Mouse (Mus musculus): ENCODE measurements at regions not wholly inside any gene's neighbourhood (a gene's known extent, or its start where the extent isn't known, plus 50 kb on each side); places are given as distances from the start of the nearest gene placed in this dataset.

GRCm38 (mm10) chr9:61297385-61297784 lies 74.8 kb upstream of the Tle3 start:
- intact Hi-C loops (cut with DNase I): no loop called here

DNA sequence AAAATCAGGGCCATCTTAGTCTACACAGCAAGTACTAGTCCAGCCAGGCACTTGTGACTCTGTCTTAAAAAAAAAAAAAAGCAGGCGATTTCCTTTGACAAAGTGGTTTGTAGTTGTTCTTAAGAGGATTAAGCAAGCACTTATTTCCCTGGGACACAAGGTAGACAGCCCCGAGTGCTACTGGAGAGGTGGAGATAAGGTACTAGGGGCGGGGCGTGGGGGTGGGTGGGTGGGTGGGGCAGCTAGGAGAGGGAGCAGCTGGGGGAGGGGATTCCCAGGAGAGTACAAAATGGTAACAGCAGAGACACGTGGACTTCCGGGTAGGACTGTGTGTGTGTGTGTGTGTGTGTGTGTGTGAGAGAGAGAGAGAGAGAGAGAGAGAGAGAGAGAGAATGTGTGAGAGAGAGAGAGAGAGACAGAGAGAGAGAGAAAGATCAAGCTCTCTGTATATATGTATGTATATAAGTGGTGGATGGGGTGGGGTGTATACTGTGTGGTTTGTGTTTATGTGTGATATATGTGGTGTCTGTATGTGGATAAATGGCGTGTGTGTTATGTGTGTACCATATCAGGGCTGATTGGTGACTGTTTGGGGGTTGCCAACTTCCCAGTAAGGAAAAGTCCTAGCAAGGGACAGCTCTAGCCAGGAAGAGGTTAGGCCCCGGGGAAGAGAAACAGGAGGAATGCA lies 72.1 kb upstream of the Tle3 start:
- intact Hi-C loops (cut with DNase I): no loop called here
- no peak for DNase-seq (ENCODE audit: low spot score)

More at GRCm38 (mm10) chr9:61297385-61297784, 74.8 kb upstream of the Tle3 start:
- DNase-seq (ENCODE audit: low spot score): no peak

- no peak for DNase-seq (ENCODE audit: low spot score)
- intact Hi-C loops (cut with DNase I): no loop called here
These were observed 71.1 kb upstream of the Tle3 start for GRCm38 (mm10) chr9:61301070-61301469.

DNA sequence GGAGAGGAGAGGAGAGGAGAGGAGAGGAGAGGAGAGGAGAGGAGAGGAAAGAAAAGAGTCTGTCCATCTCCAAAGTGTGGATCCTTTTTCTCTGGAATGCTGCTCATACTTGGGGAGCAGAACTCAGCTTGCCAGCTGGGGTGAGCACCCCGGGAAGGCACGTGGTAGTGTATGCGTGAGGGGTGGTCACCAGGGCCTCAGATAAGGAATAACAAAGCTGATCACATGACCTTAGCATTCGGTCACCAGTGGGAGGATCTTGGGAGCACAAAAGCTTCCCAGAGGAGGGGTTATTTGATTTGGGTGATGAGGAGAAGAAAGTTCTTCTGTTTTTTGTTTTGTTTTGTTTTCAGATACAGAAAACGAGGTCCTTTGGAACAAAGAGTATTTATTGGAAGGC lies 69.4 kb upstream of the Tle3 start:
- no peak for DNase-seq (ENCODE audit: low spot score)
- intact Hi-C loops (cut with DNase I): no loop called here

DNA sequence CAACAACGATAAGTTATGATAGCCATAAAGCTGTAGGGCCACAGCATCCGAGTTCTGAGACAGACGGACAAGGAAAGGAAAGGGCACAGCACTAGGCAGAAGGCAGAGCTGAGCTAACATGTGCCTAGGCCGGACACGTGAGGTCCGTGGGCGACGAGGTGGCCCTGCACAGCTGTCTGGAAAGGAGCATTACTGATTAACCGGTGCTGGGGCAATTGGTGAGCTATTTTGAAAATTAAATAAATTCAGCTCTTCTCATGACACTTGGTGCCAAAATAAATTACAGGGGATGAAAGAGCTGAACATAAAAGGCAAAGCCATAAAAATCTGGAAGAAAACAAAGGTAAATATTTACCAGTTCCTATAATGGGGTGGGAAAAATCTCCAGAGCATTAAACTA lies 65.9 kb upstream of the Tle3 start:
- intact Hi-C loops (cut with DNase I): no loop called here

DNA sequence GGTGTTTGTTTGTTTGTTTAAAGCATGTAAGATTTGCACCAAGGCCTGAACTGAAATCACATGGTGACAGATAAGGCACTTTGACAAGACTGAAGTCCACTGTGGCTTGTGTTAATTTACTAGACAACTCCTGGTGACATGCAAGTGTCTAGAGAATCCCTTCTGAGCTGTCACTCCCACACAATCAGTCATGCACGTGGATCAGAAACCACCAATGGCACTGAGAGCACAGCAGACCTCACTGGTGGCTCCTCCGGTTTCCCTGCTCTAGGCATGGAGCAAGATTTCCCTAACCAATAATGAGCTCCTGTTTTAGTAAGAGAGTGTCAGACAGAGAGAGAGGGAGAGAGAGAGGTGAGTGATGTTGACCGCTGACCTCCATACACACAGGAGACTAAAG lies 63.1 kb upstream of the Tle3 start:
- intact Hi-C loops (cut with DNase I): no loop called here
- no peak for DNase-seq (ENCODE audit: low spot score)

More for the DNA sequence above, 65.9 kb upstream of the Tle3 start:
- no peak for DNase-seq (ENCODE audit: low spot score)

DNA sequence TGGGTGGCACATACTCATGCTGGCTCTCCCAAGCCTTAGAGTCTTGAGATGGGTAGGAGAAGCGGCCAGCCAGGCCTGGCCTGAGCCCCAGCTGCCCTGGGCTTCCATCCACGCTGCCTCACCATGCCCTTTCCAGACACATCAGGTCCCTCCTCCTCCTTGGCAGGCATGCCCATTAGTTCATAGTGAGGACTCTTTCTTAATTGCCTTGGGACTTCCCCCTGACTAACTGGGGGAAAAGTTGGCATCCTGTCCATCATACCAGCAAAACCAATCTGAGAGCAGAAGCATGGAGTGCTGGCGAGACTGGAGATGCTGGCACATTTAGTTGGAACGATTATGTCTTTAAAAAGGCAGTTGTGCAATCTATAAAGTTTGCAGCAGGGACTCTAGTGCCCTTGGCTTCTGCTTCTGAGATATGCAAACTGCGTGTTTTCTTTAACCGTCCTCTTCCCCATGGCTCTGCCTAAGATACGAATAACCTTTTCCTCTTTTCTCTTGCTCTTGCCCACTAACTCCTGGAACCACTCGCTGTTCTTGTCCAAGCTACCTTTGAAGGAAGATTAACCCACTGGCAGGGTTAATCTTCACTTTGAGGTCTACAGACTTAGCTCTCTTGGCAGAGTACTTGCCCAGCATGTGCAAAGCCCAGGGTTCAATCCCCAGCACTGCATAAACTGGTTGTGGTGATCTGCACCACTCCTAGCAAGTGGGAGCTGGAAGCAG lies 62.2 kb upstream of the Tle3 start:
- intact Hi-C loops (cut with DNase I): no loop called here
- peak; percentile 27 for DNase-seq (ENCODE audit: low spot score)

DNA sequence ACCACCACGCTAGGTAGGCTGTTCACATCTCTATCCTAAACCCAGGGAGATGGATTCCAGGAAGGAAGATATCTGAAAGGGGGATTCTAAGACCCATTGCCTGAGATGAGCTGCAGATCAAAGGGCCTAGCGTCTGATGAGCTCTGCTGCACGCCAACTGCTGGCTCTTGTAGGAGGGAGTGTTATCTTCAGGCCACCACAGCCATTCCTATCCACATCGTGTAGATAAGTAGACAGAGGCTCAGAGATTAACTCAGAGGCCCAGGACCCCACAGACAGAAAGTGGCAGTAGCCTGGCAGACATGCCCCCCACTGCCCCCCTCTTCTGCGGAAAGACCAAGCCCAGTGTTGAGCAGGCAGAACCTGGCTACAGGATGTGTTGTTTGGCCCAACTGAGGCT lies 61.6 kb upstream of the Tle3 start:
- no peak for DNase-seq (ENCODE audit: low spot score)
- intact Hi-C loops (cut with DNase I): no loop called here

GRCm38 (mm10) chr9:61311604-61312003 lies 60.6 kb upstream of the Tle3 start:
- intact Hi-C loops (cut with DNase I): no loop called here

DNA sequence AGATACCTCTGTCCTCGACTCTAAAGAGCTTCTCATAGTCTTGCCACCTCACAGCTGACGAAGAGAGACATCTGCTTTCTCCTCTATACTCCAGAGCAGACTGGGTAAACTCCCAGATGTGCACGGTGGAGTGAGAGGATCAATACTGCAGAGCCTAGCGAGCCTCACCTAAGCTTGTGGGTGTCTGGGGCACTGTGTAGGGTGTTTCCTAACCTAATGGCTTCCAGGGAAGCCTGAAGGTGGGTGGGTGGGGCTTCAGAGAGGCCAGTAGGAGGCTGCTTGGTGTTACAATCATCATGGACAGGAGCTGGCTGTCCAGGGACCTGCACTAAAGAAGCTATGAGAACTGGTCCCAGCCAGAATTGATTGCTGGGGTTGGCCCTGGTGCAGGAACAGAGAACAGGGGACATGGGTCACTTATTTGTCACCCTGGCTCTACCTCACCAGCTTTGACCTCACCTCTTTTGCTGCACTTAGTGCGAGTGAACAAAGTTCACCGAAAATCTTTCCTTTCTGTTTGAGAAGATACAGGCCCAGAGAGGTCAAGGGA lies 57.5 kb upstream of the Tle3 start:
- DNase-seq (ENCODE audit: low spot score): no peak
- intact Hi-C loops (cut with DNase I): no loop called here

More at GRCm38 (mm10) chr9:61311604-61312003, 60.6 kb upstream of the Tle3 start:
- DNase-seq (ENCODE audit: low spot score): no peak

GRCm38 (mm10) chr9:61315371-61316298 lies 56.5 kb upstream of the Tle3 start:
- intact Hi-C loops (cut with DNase I): no loop called here
- DNase-seq (ENCODE audit: low spot score): peak; percentile 68

GRCm38 (mm10) chr9:61316442-61316841 lies 55.7 kb upstream of the Tle3 start:
- DNase-seq (ENCODE audit: low spot score): no peak
- intact Hi-C loops (cut with DNase I): no loop called here

GRCm38 (mm10) chr9:61319721-61320120 lies 52.4 kb upstream of the Tle3 start:
- DNase-seq (ENCODE audit: low spot score): no peak
- intact Hi-C loops (cut with DNase I): loop anchor here (2.0 kb wide), 1 partner anchor 27 kb away; no protein-coding TSS in a partner anchor

DNA sequence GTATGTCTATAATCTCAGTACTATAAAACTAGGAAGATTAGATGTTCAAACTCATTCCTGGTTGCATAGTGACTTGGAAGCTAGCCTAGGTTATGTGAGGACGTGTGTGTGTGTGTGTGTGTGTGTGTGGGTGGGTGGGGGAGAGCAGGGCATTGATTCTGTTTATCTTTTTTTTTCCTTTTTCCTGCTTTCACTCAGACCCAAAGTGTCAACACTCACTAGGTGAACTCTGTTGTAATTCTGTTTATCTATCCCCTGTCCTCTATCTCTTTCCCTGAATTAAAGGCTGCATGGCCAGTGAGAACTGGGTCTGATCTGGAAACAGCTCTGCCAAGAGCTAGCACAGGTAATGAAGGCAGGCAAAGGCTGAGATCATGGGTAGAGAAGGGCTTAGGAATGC lies 50.9 kb upstream of the Tle3 start:
- DNase-seq (ENCODE audit: low spot score): no peak
- intact Hi-C loops (cut with DNase I): no loop called here

DNA sequence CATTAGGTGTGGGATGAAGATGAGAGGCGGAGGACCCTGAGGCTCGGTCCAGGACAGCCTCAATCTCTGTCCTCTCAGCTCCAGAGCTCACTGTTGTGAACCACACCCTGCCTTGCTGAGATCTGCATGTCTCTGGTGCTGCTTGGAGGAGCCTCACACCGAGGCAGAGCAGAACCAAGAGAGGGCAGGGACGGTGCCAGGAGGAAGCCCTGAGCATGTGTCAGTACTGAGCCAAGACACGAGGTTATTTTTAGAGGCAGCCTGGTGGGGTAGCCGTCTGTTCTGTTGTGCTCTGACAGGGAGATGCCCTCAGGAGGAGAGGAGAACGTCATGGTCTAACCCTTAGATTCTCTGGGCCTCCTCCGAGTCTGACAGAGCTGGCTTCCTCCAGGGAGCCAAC lies 50.3 kb upstream of the Tle3 start:
- intact Hi-C loops (cut with DNase I): no loop called here
- DNase-seq (ENCODE audit: low spot score): no peak

- intact Hi-C loops (cut with DNase I): no loop called here
These were observed 49.8 kb upstream of the Tle3 start for GRCm38 (mm10) chr9:61322333-61322732.

More at GRCm38 (mm10) chr9:61322333-61322732, 49.8 kb upstream of the Tle3 start:
- no peak for DNase-seq (ENCODE audit: low spot score)
